Mouse (Mus musculus) myocyte (in vitro differentiated cells): ENCODE measurements around the gene Col4a2. TPM values are rescaled to one million over a fixed set of nuclear protein-coding genes. Genes with fewer than 3 reads are reported as not detected.

Experiments used
- H3K27me3 ChIP-seq: one replicate; pipeline ENCODE4 v1.6.1; 2011; ENCODE audit not compliant: control insufficient read depth, insufficient read depth, insufficient read length
- H3K36me3 ChIP-seq: one replicate; pipeline ENCODE4 v1.6.1; 2011; ENCODE audit not compliant: control insufficient read depth, insufficient read depth
- H3K4me2 ChIP-seq: one replicate; pipeline ENCODE4 v1.6.1; 2011; ENCODE audit warnings: low read depth, control low read depth
- H3K4me3 ChIP-seq: one replicate; pipeline ENCODE4 v1.5.1; 2011; ENCODE audit warnings: mild to moderate bottlenecking, control low read depth, moderate library complexity
- H3K79me2 ChIP-seq: one replicate; pipeline ENCODE4 v1.6.1; 2011; ENCODE audit not compliant: control insufficient read depth, insufficient read depth
- H3ac ChIP-seq: one replicate; pipeline ENCODE4 v1.6.1; 2011; ENCODE audit not compliant: control insufficient read depth, insufficient read length
- CEBPB ChIP-seq: IDR thresholded peaks from 2 replicates; pipeline ENCODE4 v1.6.1; 2011; ENCODE audit warnings: mild to moderate bottlenecking, moderate library complexity; ENCODE audit not compliant: poor library complexity, insufficient read depth, severe bottlenecking
- E2F4 ChIP-seq: IDR thresholded peaks from one replicate; pipeline ENCODE4 v1.6.1; 2011; ENCODE audit warnings: mild to moderate bottlenecking, control low read depth, moderate library complexity; ENCODE audit not compliant: insufficient read depth
- MAX ChIP-seq: IDR thresholded peaks from one replicate; pipeline ENCODE4 v1.6.1; 2011; ENCODE audit warnings: low read depth, mild to moderate bottlenecking, control low read depth
- MYOD1 ChIP-seq, 3 experiments: IDR thresholded peaks; one replicate each; pipeline ENCODE4 v1.6.1; 2011; ENCODE audit warnings: control low read depth in 2 of 3, low read depth in 2 of 3, mild to moderate bottlenecking in 2 of 3, moderate library complexity in 1 of 3; ENCODE audit not compliant: insufficient read length in 2 of 3, control insufficient read depth in 1 of 3
- MYOG ChIP-seq, 3 experiments: IDR thresholded peaks; one replicate each; pipeline ENCODE4 v1.6.1; 2011; ENCODE audit warnings: control low read depth in 2 of 3, low read depth in 2 of 3, mild to moderate bottlenecking in 2 of 3; ENCODE audit not compliant: insufficient read length in 2 of 3, control insufficient read depth in 1 of 3, insufficient read depth in 1 of 3
- POLR2A ChIP-seq: IDR thresholded peaks from one replicate; pipeline ENCODE4 v1.6.1; 2011; ENCODE audit warnings: low read depth, mild to moderate bottlenecking, control low read depth, moderate library complexity; ENCODE audit not compliant: insufficient read length
- POLR2AphosphoS2 ChIP-seq: IDR thresholded peaks from one replicate; pipeline ENCODE4 v1.6.1; 2011; ENCODE audit warnings: low read depth, control low read depth; ENCODE audit not compliant: insufficient read length
- REST ChIP-seq: IDR thresholded peaks from one replicate; pipeline ENCODE4 v1.6.1; 2011; ENCODE audit warnings: mild to moderate bottlenecking, control low read depth, moderate library complexity; ENCODE audit not compliant: insufficient read depth, insufficient read length
- SRF ChIP-seq: IDR thresholded peaks from one replicate; pipeline ENCODE4 v1.6.1; 2011; ENCODE audit warnings: low read depth; ENCODE audit not compliant: control insufficient read depth, insufficient read length
- TCF12 ChIP-seq: IDR thresholded peaks from one replicate; pipeline ENCODE4 v1.6.1; 2011; ENCODE audit warnings: mild to moderate bottlenecking, control low read depth; ENCODE audit not compliant: poor library complexity, insufficient read depth, severe bottlenecking
- TCF3 ChIP-seq: IDR thresholded peaks from one replicate; pipeline ENCODE4 v1.6.1; 2011; ENCODE audit warnings: low read depth, control low read depth; ENCODE audit not compliant: insufficient read length
- USF1 ChIP-seq: IDR thresholded peaks from one replicate; pipeline ENCODE4 v1.6.1; 2011; ENCODE audit warnings: low read depth, mild to moderate bottlenecking, control low read depth, moderate library complexity
- polyA plus RNA-seq: library from polyadenylated mRNA; unstranded; fragments of >200 nt; fragmentation: generic; extraction: Trizol; gene quantifications from one replicate; pipeline ENCODE4 v1.2.1, GENCODE M21; 2012; ENCODE audit warnings: missing spikeins

Col4a2 gene
- polyA plus RNA-seq, 1 experiment: 47.3 TPM

- Histone ChIP-seq H3K4me2 (no peak overlapping the region), H3K27me3 (no peaks in the 10 kb centered on the region), H3ac (no peak overlapping the region), H3K4me3 (no peak overlapping the region), H3K79me2 (peaks cover 4% of the 10 kb centered on the region), H3K36me3 (no peaks in the 10 kb centered on the region)
- TF ChIP-seq POLR2A (no peak), POLR2AphosphoS2 (no peak), E2F4 (no peak), REST (no peak), MAX (no peak), TCF12 (no peak), MYOG (IDR thresholded peaks at IDR 0.05; ENCODE audit: control insufficient read depth in 1 of 3, insufficient read depth in 1 of 3, insufficient read length in 2 of 3, low read depth in 2 of 3) (no peak), MYOD1 (IDR thresholded peaks at IDR 0.05; ENCODE audit: control insufficient read depth in 1 of 3, insufficient read length in 2 of 3, low read depth in 2 of 3) (no peak), SRF (no peak), USF1 (no peak), CEBPB (no peak), TCF3 (no peak)
These were observed 13.3 kb upstream of the Col4a2 start for GRCm38 (mm10) chr8:11299317-11299602.

DNA sequence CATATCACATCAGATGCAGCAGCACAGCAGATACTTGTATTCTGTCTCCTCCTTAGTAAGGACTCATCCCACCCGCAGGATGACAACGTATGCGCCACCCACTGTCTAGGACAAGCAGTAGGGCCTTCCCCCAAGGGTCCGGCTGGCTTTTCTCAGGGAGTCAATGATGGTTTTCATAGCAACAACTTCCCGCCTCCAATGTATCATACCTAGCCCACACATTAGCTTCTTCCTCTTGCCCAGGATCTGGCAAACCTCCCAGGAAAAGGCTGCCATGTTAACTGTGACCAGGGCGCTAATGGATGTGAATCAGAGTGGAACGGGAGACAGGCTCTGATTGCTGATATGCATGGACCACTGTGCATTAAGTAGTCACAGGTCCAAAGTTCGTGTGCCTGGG is 12.2 kb upstream of the Col4a2 start:
- Histone ChIP-seq H3ac (no peak overlapping the region), H3K27me3 (no peaks in the 10 kb centered on the region), H3K4me2 (no peak overlapping the region), H3K4me3 (no peak overlapping the region), H3K36me3 (no peaks in the 10 kb centered on the region), H3K79me2 (no peaks in the 10 kb centered on the region)
- TF ChIP-seq MYOG (IDR thresholded peaks at IDR 0.05; ENCODE audit: control insufficient read depth in 1 of 3, insufficient read depth in 1 of 3, insufficient read length in 2 of 3, low read depth in 2 of 3) (no peak), POLR2AphosphoS2 (no peak), TCF12 (no peak), E2F4 (no peak), TCF3 (no peak), MYOD1 (IDR thresholded peaks at IDR 0.05; ENCODE audit: control insufficient read depth in 1 of 3, insufficient read length in 2 of 3, low read depth in 2 of 3) (no peak), SRF (no peak), CEBPB (no peak), USF1 (no peak), REST (no peak), POLR2A (no peak), MAX (no peak)

- no peak for TF ChIP-seq MAX
- TF ChIP-seq TCF3: no peak
- TF ChIP-seq REST: no peak
- peak in 1 of 3 experiments; percentile 33 for TF ChIP-seq MYOD1 (IDR thresholded peaks at IDR 0.05; ENCODE audit: control insufficient read depth in 1 of 3, insufficient read length in 2 of 3, low read depth in 2 of 3)
These were observed 8.5 kb upstream of the Col4a2 start for GRCm38 (mm10) chr8:11304027-11304601.

GRCm38 (mm10) chr8:11305539-11305938 is 7.1 kb upstream of the Col4a2 start:
- no peak overlapping the region for H3K4me3 ChIP-seq
- no peaks in the 10 kb centered on the region for H3K27me3 ChIP-seq
- no peaks in the 10 kb centered on the region for H3K36me3 ChIP-seq
- H3ac ChIP-seq: no peak overlapping the region
- H3K4me2 ChIP-seq: no peak overlapping the region
- TF ChIP-seq MYOD1 (IDR thresholded peaks at IDR 0.05; ENCODE audit: control insufficient read depth in 1 of 3, insufficient read length in 2 of 3, low read depth in 2 of 3) (no peak), POLR2A (no peak), MAX (no peak), E2F4 (no peak), TCF3 (no peak), CEBPB (no peak), POLR2AphosphoS2 (no peak), SRF (no peak), USF1 (no peak)
- peaks cover 11% of the 10 kb centered on the region for H3K79me2 ChIP-seq

More at GRCm38 (mm10) chr8:11304027-11304601, 8.5 kb upstream of the Col4a2 start:
- H3K27me3 ChIP-seq: no peaks in the 10 kb centered on the region
- no peak overlapping the region for H3ac ChIP-seq
- no peak overlapping the region for H3K4me2 ChIP-seq
- no peaks in the 10 kb centered on the region for H3K36me3 ChIP-seq
- H3K79me2 ChIP-seq: peaks cover 3% of the 10 kb centered on the region
- no peak overlapping the region for H3K4me3 ChIP-seq

GRCm38 (mm10) chr8:11307451-11307850 is 5.2 kb upstream of the Col4a2 start:
- TF ChIP-seq SRF: no peak
- no peak for TF ChIP-seq TCF3
- TF ChIP-seq MAX: no peak
- no peak for TF ChIP-seq REST
- TF ChIP-seq MYOG (IDR thresholded peaks at IDR 0.05; ENCODE audit: control insufficient read depth in 1 of 3, insufficient read depth in 1 of 3, insufficient read length in 2 of 3, low read depth in 2 of 3): no peak
- no peak for TF ChIP-seq POLR2AphosphoS2
- TF ChIP-seq POLR2A: no peak
- no peak for TF ChIP-seq USF1
- TF ChIP-seq E2F4: no peak
- no peak for TF ChIP-seq MYOD1 (IDR thresholded peaks at IDR 0.05; ENCODE audit: control insufficient read depth in 1 of 3, insufficient read length in 2 of 3, low read depth in 2 of 3)
- TF ChIP-seq CEBPB: no peak
- TF ChIP-seq TCF12: no peak
- H3K27me3 ChIP-seq: no peaks in the 10 kb centered on the region
- H3K36me3 ChIP-seq: no peaks in the 10 kb centered on the region
- no peak overlapping the region for H3K4me3 ChIP-seq
- H3K79me2 ChIP-seq: peaks cover 11% of the 10 kb centered on the region
- H3K4me2 ChIP-seq: no peak overlapping the region
- no peak overlapping the region for H3ac ChIP-seq
